Mouse (Mus musculus) olfactory bulb, adult 2 months (tissue): Measurements from ENCODE around the gene Mapk8. TPM values are rescaled to one million over a fixed set of nuclear protein-coding genes. Genes with fewer than 3 reads are reported as not detected.

Source experiments
- H3K27ac ChIP-seq: fragments of 200-500 bp; 2 replicates; pipeline ENCODE4 v1.5.1; 2012; ENCODE audit warnings: low read depth, low read length; ENCODE audit not compliant: insufficient read depth
- H3K4me1 ChIP-seq: fragments of 200-500 bp; 2 replicates; pipeline ENCODE4 v1.6.1; 2012; ENCODE audit warnings: low read length; ENCODE audit not compliant: control insufficient read depth, insufficient read depth
- H3K4me3 ChIP-seq: fragments of 200-500 bp; 2 replicates; pipeline ENCODE4 v1.5.1; 2012; ENCODE audit warnings: mild to moderate bottlenecking, low read depth, low read length, moderate library complexity; ENCODE audit not compliant: insufficient read depth
- CTCF ChIP-seq: fragments of 200-500 bp; IDR thresholded peaks from 2 replicates; pipeline ENCODE4 v1.5.1; 2012; ENCODE audit warnings: low read depth, mild to moderate bottlenecking, low read length, moderate library complexity; ENCODE audit not compliant: insufficient read depth
- POLR2A ChIP-seq: fragments of 200-500 bp; IDR thresholded peaks from 2 replicates; pipeline ENCODE4 v1.6.1; 2012; ENCODE audit warnings: mild to moderate bottlenecking, low read depth, low read length, moderate library complexity; ENCODE audit not compliant: insufficient read depth
- WGBS: fragments of 180-500 bp; shearing (Covaris S2); methylation state at CpG from one replicate; pipeline ENCODE4 v1.1.7; 2018; 5-methylcytosine and 5-hydroxymethylcytosine counted together
- polyA plus RNA-seq: library from polyadenylated mRNA; stranded (reverse); fragments of >200 nt; gene quantifications from 2 replicates; pipeline ENCODE4 v1.2.4, GENCODE M21; 2012; ENCODE audit warnings: low replicate concordance; ENCODE audit not compliant: missing spikeins, insufficient read depth, insufficient read length

The Mapk8 gene
- polyA plus RNA-seq, 1 experiment: 217 TPM

- peaks cover 3% of the 10 kb centered on the region; the same call in 1 of the 2 replicates for H3K4me1 ChIP-seq
- H3K27ac ChIP-seq: no peak overlapping the region
- TF ChIP-seq CTCF (no peak), POLR2A (no peak)
- no peak overlapping the region for H3K4me3 ChIP-seq
- 76% methylated on average over 5 of the region's 5 CpGs for WGBS
Observed at GRCm38 (mm10) chr14:33338684-33339083, 108.3 kb downstream of the Mapk8 start.

DNA sequence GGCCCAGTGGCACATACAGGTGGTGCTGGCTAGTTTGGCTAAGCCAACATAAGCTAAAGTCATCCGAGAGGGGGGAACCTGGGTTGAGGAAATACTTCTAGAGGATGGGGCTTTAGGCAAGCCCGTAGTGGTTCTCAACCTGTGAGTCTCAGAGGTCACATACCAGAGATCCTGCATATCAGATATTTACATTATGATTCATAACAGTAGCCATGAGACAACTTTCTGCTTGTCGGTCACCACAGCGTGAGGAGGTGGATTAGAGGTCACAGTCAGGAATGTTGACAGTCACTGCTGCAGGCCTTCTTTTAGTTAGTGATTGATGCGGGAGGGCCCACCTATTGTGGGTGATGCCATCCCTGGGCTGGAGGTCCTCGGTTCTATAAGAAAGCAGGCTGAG, 111.2 kb downstream of the Mapk8 start:
- Histone ChIP-seq H3K4me3 (no peak overlapping the region), H3K4me1 (peaks cover 4% of the 10 kb centered on the region), H3K27ac (no peak overlapping the region)
- TF ChIP-seq CTCF: no peak
- TF ChIP-seq POLR2A: no peak
- WGBS: 89% methylated on average over 6 of the region's 6 CpGs

DNA sequence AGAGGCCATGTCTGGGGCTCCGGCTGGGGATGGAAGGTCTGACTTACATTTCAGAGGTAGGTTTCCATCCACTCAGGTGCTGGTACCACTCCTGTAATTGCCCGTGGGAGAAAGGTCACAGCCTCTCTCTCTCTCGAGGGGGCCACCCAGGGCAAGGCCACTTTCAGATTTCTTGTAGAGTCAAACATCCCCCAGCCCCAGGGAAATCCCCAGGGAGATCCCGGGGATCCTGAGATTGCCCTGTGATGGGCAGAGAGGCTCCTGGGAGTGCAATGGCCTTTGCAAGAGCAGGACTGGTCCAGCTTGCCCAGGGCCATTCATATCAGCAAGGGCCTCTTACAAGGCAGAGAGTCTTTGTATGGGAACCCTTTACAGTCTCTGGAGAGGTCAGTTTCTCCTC, 112.6 kb downstream of the Mapk8 start:
- H3K4me1 ChIP-seq: peaks cover 3% of the 10 kb centered on the region; the same call in 1 of the 2 replicates
- WGBS: 88% methylated on average over 4 of the region's 4 CpGs
- no peak for TF ChIP-seq CTCF
- TF ChIP-seq POLR2A: no peak
- no peak overlapping the region for H3K4me3 ChIP-seq
- no peak overlapping the region for H3K27ac ChIP-seq

DNA sequence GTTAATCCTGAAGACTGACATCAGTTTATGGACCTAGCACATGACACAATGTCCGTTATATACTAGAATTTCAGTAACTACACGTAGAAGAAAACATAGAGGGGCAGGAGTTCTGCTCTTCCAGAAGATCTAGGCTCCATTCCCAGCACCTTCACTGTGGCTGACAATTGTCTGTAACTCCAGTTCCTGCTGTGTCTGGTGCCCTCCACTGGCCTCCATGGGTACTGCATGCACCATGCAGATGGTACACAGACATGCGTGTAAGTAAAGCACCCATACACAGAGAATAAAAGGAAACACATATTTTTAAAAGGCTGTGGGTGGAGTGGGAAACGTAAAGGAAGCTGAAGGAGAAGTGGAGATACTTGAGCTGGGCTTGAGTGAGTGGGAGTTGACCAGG, 113.1 kb downstream of the Mapk8 start:
- no peak overlapping the region for H3K27ac ChIP-seq
- WGBS: 76% methylated on average over 4 of the region's 4 CpGs
- TF ChIP-seq POLR2A (no peak), CTCF (no peak)
- no peak overlapping the region for H3K4me3 ChIP-seq
- peaks cover 3% of the 10 kb centered on the region; the same call in 1 of the 2 replicates for H3K4me1 ChIP-seq

GRCm38 (mm10) chr14:33331627-33332026, 115.3 kb downstream of the Mapk8 start:
- H3K4me1 ChIP-seq: peaks cover 15% of the 10 kb centered on the region
- H3K27ac ChIP-seq: no peak overlapping the region
- H3K4me3 ChIP-seq: no peak overlapping the region
- 72% methylated on average over 4 of the region's 4 CpGs for WGBS
- no peak for TF ChIP-seq POLR2A
- no peak for TF ChIP-seq CTCF

- Histone ChIP-seq H3K4me3 (no peak overlapping the region), H3K27ac (no peak overlapping the region), H3K4me1 (peaks cover 15% of the 10 kb centered on the region)
- TF ChIP-seq POLR2A: no peak
- TF ChIP-seq CTCF: no peak
- WGBS: 63% methylated on average over 4 of the region's 4 CpGs
Observed at GRCm38 (mm10) chr14:33330986-33331385, 116.0 kb downstream of the Mapk8 start.

DNA sequence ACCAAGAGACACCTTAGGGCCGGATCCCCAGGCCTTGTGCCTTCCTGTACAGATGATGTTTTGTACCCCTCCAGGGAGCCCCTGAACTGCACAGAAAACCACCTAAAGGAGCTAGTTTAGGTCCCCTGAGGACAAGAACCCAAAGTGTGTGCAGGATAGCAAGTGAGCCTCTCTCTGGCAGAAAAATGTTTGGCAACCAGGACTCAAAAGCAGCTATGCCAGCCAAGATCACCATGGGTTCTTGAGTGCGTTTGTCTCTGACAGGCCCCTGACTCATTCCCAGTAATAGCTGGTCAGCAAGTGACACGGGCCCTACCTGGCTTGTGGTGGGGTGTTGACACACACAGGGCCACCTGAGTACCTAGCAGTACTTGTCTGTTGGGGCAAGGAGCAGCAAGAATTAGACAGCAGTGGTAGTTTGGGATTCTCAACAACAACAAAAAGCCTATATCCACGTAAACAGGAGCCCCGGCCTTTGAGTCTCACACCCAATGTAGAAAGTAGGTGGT, 117.6 kb downstream of the Mapk8 start:
- TF ChIP-seq CTCF (no peak), POLR2A (no peak)
- H3K4me1 ChIP-seq: peaks cover 20% of the 10 kb centered on the region
- H3K27ac ChIP-seq: no peak overlapping the region
- no peak overlapping the region for H3K4me3 ChIP-seq
- 89% methylated on average over 5 of the region's 5 CpGs for WGBS

DNA sequence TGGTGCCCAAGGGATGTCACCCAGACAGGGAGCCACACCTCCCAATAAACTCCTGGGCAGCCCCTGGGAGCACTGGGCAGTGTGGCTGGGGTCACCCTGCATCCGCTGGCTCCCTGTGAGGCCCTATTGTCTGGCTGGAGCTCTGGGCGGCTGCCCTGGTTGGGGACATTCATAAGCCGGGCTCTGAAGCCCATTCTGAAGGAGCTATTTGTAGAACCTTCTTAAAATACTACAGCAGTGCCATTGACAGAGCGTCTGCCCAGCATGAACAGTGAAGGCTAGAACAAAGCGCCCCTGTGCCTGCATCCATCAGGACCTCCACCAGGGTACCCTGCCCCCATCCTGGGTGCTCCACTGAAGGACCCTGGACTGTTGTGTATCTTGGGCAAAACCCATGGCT, 118.6 kb downstream of the Mapk8 start:
- H3K27ac ChIP-seq: no peak overlapping the region
- H3K4me1 ChIP-seq: peaks cover 20% of the 10 kb centered on the region
- TF ChIP-seq CTCF: no peak
- no peak overlapping the region for H3K4me3 ChIP-seq
- 51% methylated on average over 5 of the region's 5 CpGs for WGBS

Other genes starting within 250 kb of the Mapk8 start
- gene Arhgap22, start 233.1 kb downstream of the Mapk8 start, polyA plus RNA-seq: not detected in 2 replicates
- not detected in 2 replicates for gene Frmpd2, start 24.5 kb upstream of the Mapk8 start, polyA plus RNA-seq
- not detected in 2 replicates for gene Ptpn20, start 142.0 kb upstream of the Mapk8 start, polyA plus RNA-seq